Mouse (Mus musculus): ENCODE measurements around the gene Gpi1. TPM values are rescaled to one million over a fixed set of nuclear protein-coding genes. Genes with fewer than 3 reads are reported as not detected.
"Not testable (repeated sequence)": the region's sequence is repeated elsewhere in the genome, so short reads cannot be mapped to it uniquely, and the experiment has no call there.

Gene Gpi1
- total RNA-seq, 2 experiments from 2014 or later, result 773 to 815 TPM

- no peak for ATAC-seq (replicated peaks; ENCODE audit: poor library complexity, severe bottlenecking)
These were observed 2.9 kb upstream of the Gpi1 start for GRCm38 (mm10) chr7:34232785-34233725.

DNA sequence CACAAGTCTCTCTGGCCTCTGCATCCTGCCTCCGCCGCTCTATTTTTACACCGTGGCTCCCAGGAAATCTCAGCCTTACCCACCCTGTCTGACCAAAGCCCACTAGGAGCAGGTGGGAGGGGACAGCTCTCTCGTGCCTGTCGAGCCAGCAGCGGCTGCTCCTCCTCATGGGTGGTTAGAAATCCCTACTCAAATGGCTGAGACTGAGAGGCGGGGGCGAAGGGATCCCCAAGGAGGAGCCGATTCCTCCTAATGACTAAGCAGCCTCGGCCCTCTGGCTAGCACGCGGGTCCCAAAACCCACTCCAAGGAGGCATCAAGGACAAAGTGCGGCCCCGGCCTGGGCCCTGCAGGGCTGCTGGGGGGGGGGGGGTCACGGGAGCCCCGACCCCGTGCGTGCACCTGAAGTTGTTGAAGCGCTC is 435 bp downstream of the Gpi1 start:
- ATAC-seq (replicated peaks; ENCODE audit: poor library complexity, severe bottlenecking), result 0 out of 2 replicates have a peak, but pooled peaks have one; percentile 0

- peak; percentile 4 for ATAC-seq (replicated peaks; ENCODE audit: poor library complexity, severe bottlenecking)
These were observed 983 bp downstream of the Gpi1 start for GRCm38 (mm10) chr7:34229153-34229552.

GRCm38 (mm10) chr7:34228641-34229040 is 1.5 kb downstream of the Gpi1 start:
- ATAC-seq (replicated peaks; ENCODE audit: poor library complexity, severe bottlenecking), result peak; percentile 28

DNA sequence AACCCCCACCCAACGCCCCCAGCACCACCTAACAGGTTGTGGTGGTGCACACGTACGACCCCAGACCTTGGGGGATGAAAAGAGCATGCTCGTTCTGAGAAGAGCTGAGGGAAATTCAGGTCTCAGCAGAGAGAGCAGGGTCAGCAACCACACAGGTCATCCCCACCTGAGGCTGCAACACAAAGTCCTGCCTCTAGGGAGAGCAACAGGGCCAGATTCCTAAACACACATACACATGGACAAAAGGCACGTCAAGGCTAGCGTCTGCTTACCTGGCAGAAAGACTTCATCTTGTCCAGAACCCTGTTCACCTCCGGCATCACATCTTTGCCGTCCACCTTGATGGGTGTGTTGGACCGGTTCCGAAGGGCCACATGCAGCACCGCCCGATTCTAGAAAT is 3.3 kb downstream of the Gpi1 start:
- ATAC-seq (replicated peaks; ENCODE audit: poor library complexity, severe bottlenecking), result no peak

- no peak for ATAC-seq (replicated peaks; ENCODE audit: poor library complexity, severe bottlenecking)
These were observed 4.0 kb downstream of the Gpi1 start for GRCm38 (mm10) chr7:34226086-34226485.

- ATAC-seq (replicated peaks; ENCODE audit: poor library complexity, severe bottlenecking), result no peak
These were observed 5.8 kb downstream of the Gpi1 start for GRCm38 (mm10) chr7:34224308-34224707.

DNA sequence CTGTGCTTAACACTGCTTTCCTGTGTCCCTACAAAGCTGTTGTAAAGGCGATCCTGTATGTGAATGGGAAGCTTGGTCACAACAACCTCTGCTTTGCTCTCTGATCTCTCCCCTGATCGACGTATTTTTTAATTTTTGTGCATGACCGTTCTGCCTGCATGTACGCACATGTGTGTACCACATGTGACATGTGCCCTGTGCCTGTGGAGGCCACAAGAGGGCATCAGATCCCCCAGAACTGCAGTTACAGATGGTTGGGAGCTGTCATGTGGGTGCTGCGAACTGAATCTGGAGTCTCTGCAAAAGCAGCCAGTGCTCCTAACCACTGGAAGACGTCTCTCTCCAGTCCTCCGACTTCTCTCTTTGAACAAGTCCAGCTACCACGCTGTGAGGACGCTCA is 7.8 kb downstream of the Gpi1 start:
- no peak for ATAC-seq (replicated peaks; ENCODE audit: poor library complexity, severe bottlenecking)

GRCm38 (mm10) chr7:34221594-34222250 is 8.4 kb downstream of the Gpi1 start:
- ATAC-seq (replicated peaks; ENCODE audit: poor library complexity, severe bottlenecking), result peak; percentile 84

- ATAC-seq (replicated peaks; ENCODE audit: poor library complexity, severe bottlenecking), result no peak
These were observed 11.6 kb downstream of the Gpi1 start for GRCm38 (mm10) chr7:34218496-34218895.

DNA sequence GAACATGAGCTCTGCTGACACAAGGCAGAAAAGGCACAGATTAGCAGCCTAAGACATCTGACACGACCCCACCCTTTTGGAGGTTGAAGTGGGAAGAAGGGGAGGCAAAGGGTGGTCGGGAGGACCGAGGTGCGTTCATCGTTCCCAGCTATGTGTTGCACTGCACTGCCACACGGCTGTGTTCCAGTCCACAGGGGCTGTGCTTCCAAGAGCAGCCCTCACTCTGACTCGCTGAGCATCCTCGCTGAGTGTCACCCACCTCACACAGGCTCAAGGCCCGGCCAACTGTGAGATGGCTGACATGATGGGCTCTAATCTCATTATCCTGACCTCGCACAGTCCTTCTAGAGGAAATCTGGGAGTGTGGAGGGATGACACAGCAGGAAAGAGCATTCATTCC is 13.7 kb downstream of the Gpi1 start:
- ATAC-seq (replicated peaks; ENCODE audit: poor library complexity, severe bottlenecking), result no peak

- ATAC-seq (replicated peaks; ENCODE audit: poor library complexity, severe bottlenecking), result no peak
These were observed 14.7 kb downstream of the Gpi1 start for GRCm38 (mm10) chr7:34215481-34215880.

GRCm38 (mm10) chr7:34214644-34215043 is 15.5 kb downstream of the Gpi1 start:
- peak; percentile 91 for ATAC-seq (replicated peaks; ENCODE audit: poor library complexity, severe bottlenecking)

- no peak for ATAC-seq (replicated peaks; ENCODE audit: poor library complexity, severe bottlenecking)
These were observed 16.9 kb downstream of the Gpi1 start for GRCm38 (mm10) chr7:34213281-34213680.

DNA sequence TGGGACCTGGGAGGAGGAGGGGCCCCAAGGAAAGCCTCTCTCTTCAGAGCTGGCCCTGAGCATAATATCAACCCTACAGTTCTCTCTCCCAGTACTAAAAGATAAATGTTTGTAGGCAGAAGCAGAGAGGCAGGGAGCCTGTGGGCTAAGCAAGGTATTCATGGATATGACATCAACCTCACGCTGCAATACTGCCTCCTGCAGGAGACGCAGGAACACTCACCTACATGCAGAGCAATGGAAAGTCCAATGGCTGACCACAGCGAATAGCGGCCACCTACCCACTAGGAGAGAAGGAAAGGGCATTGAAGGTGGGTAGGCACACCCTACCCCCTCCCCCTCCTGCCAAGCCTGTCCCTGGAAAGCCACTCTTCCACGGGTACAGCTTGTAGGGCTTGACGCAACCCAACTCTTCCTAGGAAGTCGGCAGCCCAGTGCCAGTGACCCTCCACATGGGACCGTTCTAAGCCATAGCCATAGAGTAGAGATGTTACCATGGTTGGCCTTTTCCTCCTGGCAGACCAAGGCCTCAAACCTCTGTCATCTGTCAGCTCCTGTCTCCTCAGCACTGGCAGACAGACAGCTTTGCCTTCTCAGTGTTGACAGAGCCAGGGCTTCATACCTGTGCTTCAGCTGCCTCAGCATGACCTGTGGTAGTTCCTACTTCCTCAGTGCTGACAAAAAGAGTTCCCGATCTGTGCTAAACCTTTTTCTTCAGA is 21.9 kb downstream of the Gpi1 start:
- peak; percentile 27; the same call in 1 of the 2 replicates for ATAC-seq (replicated peaks; ENCODE audit: poor library complexity, severe bottlenecking)

DNA sequence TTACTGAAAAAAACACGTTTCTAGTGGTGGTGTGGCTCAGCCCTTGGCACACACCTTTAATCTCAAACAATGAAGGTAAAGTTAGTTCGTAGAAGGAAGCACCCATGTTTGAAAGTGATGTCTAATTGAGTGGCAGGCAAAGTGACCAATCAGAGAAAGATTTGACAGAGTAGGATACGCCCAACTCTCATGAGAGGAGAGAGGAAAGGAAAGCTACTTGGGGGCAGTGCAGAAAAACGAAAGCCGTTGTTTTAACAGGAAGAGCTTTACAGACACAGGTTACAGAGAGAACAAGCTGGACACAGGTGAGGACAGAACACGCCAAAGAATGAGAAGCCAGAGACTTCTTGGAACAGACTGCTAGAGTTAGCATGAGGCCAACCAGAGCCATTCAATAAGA is 23.8 kb downstream of the Gpi1 start:
- ATAC-seq (replicated peaks; ENCODE audit: poor library complexity, severe bottlenecking), result no peak

DNA sequence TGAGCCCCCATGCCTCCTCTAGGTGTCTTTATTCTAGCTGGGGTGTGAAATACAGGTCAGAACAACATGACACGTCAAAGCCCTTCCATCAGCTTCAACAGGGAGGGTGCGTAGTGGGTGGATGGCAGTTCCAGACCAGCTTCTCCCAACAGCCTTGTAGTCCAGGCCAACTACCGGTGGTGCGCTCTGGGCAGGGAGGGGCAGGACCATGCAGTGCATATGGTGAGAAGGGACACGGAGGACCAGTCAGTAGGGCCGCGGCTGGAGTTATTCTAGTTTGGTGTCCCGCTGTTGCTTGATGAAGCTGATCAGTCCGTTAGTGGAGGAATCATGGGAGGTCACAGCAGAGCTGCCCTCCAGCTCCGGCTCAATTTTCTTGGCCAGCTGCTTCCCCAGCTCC is 28.0 kb downstream of the Gpi1 start:
- not testable (repeated sequence) for ATAC-seq (replicated peaks; ENCODE audit: poor library complexity, severe bottlenecking)

DNA sequence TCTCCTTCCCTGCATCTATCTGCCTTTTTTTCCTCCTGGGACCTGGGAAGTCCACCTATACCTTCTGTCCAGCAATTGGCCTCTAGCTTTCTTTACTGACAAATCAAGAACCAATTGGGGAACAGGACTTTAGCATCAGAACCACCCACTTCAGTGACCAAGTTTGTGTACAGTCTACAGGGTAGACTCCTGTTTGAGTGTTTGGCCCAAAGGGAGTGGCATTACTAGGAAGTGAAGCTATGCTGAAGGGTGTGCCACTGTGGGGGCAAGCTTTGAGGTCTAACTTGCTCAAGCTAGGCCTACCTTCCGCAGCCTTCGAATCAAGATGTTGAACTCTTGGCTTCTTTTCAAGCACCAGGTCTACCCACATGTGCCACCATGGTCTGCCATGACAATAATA is 29.3 kb downstream of the Gpi1 start:
- no peak for ATAC-seq (replicated peaks; ENCODE audit: poor library complexity, severe bottlenecking)

DNA sequence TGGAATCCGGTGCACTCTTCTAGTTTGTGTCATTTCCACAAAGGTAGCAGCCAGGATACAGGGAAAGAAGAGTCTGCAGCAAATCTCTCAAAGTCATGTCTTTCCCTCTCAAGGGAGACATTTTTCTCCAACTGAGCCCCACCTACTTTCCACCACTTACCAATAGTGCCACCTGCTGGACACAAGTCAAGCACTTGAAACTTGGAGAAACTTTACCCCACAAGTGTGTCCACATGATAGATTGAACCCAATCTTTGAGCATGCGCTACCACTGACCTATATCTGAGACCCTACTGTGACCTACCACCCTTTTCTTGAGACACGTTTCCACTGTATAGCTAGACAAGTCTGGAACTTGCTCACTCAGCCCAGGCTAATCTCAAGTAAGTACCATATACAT is 31.8 kb downstream of the Gpi1 start:
- ATAC-seq (replicated peaks; ENCODE audit: poor library complexity, severe bottlenecking), result peak; percentile 62

- peak; percentile 75 for ATAC-seq (replicated peaks; ENCODE audit: poor library complexity, severe bottlenecking)
These were observed 33.7 kb downstream of the Gpi1 start, which contains the start of gene Pdcd2l for GRCm38 (mm10) chr7:34196132-34197128. TSS of gene Pdcd2l (minus strand) at chr7:34196661.

Measured in granulocyte monocyte progenitor cell, adult 5-6 weeks (primary cell).